Mouse (Mus musculus) CH12.LX (cell line): ENCODE results near the gene Arhgef10l.

Experiments used
- BHLHE40 ChIP-seq: IDR thresholded peaks from 2 replicates; pipeline ENCODE4 v1.6.1; 2011; ENCODE audit warnings: mild to moderate bottlenecking, low read depth, low read length, improper control_type of control experiment
- CHD2 ChIP-seq: IDR thresholded peaks from 2 replicates; pipeline ENCODE4 v1.6.1; 2011; ENCODE audit warnings: low read length, improper control_type of control experiment
- CTCF ChIP-seq, 2 experiments: IDR thresholded peaks in 1 of 2; conservative IDR thresholded peaks in 1 of 2; 2 replicates each; pipeline ENCODE4 v1.5.1; 2011 to 2012; ENCODE audit warnings: low read depth in 2 of 2, low read length in 2 of 2, improper control_type of control experiment in 1 of 2, inconsistent platforms in 1 of 2, mild to moderate bottlenecking in 1 of 2, moderate library complexity in 1 of 2
- ETS1 ChIP-seq: conservative IDR thresholded peaks from 2 replicates; pipeline ENCODE4 v1.6.1; 2012; ENCODE audit warnings: low read depth, mild to moderate bottlenecking, inconsistent platforms, low read length, improper control_type of control experiment, moderate library complexity
- MAFK ChIP-seq: IDR thresholded peaks from 2 replicates; pipeline ENCODE4 v1.6.1; 2011; ENCODE audit warnings: low read length, improper control_type of control experiment; ENCODE audit not compliant: insufficient replicate concordance
- MAX ChIP-seq: IDR thresholded peaks from 2 replicates; pipeline ENCODE4 v1.6.1; 2011; ENCODE audit warnings: low read length, improper control_type of control experiment
- NELFE ChIP-seq: IDR thresholded peaks from 2 replicates; pipeline ENCODE4 v1.6.1; 2011; ENCODE audit warnings: low read depth, low read length, improper control_type of control experiment
- NRF1 ChIP-seq: IDR thresholded peaks from 2 replicates; pipeline ENCODE4 v1.6.1; 2014; ENCODE audit warnings: low read depth, mild to moderate bottlenecking, inconsistent platforms, low read length, improper control_type of control experiment, moderate library complexity
- POLR2A ChIP-seq: IDR thresholded peaks from 2 replicates; pipeline ENCODE4 v1.6.1; 2011; ENCODE audit warnings: low read depth, mild to moderate bottlenecking, improper control_type of control experiment, low read length
- POLR2AphosphoS2 ChIP-seq: IDR thresholded peaks from 2 replicates; pipeline ENCODE4 v1.6.1; 2011; ENCODE audit warnings: low read depth, low read length, improper control_type of control experiment
- SIN3A ChIP-seq: IDR thresholded peaks from 2 replicates; pipeline ENCODE4 v1.6.1; 2012; ENCODE audit warnings: low read length, improper control_type of control experiment, inconsistent platforms
- TCF12 ChIP-seq: IDR thresholded peaks from 2 replicates; pipeline ENCODE4 v1.6.1; 2014; ENCODE audit warnings: low read depth, mild to moderate bottlenecking, inconsistent platforms, low read length, improper control_type of control experiment
- USF1 ChIP-seq: IDR thresholded peaks from 2 replicates; pipeline ENCODE4 v1.6.1; 2014; ENCODE audit warnings: low read depth, mild to moderate bottlenecking, inconsistent platforms, low read length, improper control_type of control experiment

DNA sequence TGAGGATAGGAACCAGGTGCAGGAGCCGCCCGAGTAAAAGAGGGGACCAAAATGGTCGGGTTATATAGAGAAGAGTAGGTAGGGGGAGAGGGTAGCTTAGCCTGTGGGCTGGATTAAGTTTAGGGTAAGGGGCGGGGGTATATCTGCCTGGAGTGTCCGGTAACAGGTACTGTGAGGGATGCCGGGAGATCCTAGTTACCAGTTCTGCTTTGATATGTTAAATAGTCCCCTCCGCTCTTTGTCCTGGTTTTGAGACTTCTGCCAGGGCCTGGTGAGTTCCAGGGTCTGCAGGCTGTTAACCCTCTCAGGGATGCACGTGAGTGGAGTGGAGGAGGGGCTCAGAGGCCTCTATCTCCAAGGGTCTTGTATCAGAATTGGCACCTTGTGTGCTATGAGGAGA lies 37.8 kb upstream of the Arhgef10l start:
- no peak for TF ChIP-seq ETS1
- peak; percentile 35; the same call in 1 of the 2 replicates for TF ChIP-seq CHD2
- no peak; the same call in 1 of the 2 replicates for TF ChIP-seq SIN3A
- TF ChIP-seq POLR2AphosphoS2: no peak; the same call in 1 of the 2 replicates
- no peak for TF ChIP-seq CTCF (conservative IDR thresholded peaks at IDR 0.05 in 1 of 2, IDR thresholded peaks at IDR 0.05 in 1 of 2; ENCODE audit: low read depth in 2 of 2, low read length in 2 of 2)
- no peak for TF ChIP-seq NELFE
- TF ChIP-seq MAFK: no peak
- TF ChIP-seq USF1: no peak
- peak; percentile 77 for TF ChIP-seq BHLHE40
- no peak for TF ChIP-seq POLR2A
- TF ChIP-seq MAX: no peak
- no peak for TF ChIP-seq NRF1
- no peak for TF ChIP-seq TCF12
